Mouse (Mus musculus) spleen, embryonic (tissue): ENCODE measurements around the gene Smarcb1.

ENCODE experiments used
- CTCF ChIA-PET: fragments of 350-600 bp; sonication (Branson Sonifier 250); formaldehyde crosslinking; loops from one replicate; lab custom pipeline; 2022; lab: Charles Lee

Gene Smarcb1

DNA sequence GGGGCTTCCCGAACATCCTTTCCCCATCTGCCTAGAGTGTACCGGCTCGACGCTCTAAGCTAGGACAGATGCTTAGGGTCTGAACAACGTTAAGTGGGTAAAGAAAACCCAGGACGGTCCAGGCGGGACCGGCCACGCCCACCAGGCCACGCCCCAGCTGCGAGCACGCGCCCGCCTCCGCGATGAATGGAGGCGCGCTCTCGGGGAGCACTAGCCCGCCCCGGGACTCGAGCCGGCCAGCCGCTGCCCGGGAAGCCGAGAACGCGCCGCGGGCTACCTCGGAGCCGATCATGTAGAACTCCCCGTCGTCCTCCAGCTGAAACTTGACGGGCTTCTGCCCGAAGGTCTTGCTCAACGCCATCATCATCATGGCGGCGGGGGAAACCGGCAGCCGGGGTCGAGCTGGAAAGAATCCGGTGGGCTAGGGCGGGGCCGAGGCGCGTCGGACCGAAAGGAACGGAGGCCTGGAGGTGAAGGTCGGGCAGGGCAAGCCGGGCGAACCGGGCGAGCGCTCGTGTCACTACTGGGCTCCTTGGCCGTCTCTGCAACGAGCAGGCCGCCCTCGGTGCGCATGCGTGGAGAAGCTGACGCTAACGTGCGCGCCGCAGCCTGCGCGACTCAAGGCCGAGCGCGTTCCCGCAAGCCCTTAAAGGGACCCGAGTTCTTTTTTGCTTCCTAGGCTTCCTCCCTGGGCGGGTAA lies at the start of gene Smarcb1:
TSS of gene Smarcb1 (minus strand) at position 592 of the 700 bp plus-strand sequence.
- CTCF ChIA-PET: interaction anchor here (0.5 to 0.9 kb wide), 2 partner anchors 30 to 108 kb away, joined by 3 read pairs; no protein-coding TSS in a partner anchor

DNA sequence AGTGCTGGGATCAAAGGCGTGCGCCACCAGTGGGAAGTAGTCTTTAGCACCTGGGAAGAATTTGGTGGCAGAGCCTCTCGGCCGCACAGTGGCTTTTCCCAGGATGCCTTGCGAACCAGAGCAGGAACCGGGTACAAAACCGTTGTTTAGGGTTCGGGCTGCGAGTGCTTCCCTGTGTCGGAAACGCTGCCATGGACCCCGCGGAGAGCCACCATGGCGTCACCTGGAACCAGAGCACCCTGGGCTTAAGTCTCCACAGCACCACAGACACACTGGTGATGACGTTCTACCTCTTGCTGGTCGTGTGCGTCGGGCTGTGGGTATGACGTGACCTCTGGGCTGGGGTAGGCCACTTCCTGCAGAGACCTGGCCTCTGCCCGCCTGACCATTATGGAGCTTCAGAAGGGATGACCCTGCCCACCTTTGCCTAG lies 33.0 kb upstream of the Smarcb1 start, which contains the start of gene Gm5134:
TSS of gene Gm5134 (plus strand) at position 134 of the 431 bp plus-strand sequence.
- CTCF ChIA-PET: no interaction called here

DNA sequence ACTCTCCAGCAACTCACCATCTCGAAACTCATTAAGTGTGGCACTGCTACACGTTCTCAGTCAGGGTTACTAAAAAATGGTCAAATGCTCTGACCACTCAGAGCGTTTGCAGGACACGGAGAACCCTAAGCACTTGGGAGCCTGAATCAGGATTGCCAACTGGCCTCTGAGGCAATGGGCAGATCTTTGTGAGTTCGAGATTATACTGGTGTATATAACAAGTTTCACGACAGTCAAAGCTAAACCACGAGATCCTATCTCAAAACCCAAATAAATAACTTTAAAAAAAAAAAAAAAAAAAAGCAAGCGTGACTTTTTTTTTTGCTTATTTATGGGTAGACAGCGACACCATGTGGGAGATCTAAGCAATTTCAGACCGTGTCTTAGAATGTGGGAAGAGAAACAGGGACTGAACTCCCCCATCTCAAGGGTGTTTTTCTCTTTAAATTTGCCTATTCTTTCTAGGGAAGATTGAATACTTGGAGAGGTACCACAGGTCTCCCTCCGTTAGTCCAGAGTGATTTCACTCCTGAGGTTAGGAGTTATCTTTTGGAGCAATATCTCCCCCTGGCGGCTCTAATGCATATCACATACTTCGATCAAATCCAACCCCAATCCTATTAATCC lies 30.1 kb upstream of the Smarcb1 start:
- CTCF ChIA-PET: interaction anchor here (0.6 to 2.5 kb wide), 13 partner anchors 16 to 888 kb away, joined by 3 to 10 read pairs (median 4); partner anchors contain the start of genes Mmp11 and Smarcb1

DNA sequence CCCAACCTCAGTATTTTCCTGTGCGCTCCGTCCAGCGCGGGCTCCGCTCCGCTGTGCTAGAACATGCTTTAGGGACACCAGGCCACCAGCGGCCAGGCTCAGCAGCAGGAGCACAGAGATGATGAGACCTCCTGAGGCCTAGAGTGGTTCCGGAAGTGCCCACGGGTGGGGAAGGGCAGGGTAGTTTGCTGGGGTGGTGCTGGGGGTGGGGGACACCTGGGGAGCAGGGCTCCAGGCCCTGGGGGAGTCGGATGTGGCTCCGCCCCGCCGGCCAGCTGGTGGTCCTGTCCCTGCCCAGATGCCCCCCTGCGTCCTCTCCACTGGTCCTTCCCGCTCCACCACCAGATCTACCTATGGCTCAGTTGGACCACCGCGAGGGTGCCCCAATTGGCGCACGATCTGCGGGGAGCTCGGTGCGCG lies 29.4 kb upstream of the Smarcb1 start:
- CTCF ChIA-PET: interaction anchor here (0.6 to 2.5 kb wide), 10 partner anchors 19 to 888 kb away, joined by 3 to 11 read pairs (median 5); partner anchors contain the start of gene Smarcb1

DNA sequence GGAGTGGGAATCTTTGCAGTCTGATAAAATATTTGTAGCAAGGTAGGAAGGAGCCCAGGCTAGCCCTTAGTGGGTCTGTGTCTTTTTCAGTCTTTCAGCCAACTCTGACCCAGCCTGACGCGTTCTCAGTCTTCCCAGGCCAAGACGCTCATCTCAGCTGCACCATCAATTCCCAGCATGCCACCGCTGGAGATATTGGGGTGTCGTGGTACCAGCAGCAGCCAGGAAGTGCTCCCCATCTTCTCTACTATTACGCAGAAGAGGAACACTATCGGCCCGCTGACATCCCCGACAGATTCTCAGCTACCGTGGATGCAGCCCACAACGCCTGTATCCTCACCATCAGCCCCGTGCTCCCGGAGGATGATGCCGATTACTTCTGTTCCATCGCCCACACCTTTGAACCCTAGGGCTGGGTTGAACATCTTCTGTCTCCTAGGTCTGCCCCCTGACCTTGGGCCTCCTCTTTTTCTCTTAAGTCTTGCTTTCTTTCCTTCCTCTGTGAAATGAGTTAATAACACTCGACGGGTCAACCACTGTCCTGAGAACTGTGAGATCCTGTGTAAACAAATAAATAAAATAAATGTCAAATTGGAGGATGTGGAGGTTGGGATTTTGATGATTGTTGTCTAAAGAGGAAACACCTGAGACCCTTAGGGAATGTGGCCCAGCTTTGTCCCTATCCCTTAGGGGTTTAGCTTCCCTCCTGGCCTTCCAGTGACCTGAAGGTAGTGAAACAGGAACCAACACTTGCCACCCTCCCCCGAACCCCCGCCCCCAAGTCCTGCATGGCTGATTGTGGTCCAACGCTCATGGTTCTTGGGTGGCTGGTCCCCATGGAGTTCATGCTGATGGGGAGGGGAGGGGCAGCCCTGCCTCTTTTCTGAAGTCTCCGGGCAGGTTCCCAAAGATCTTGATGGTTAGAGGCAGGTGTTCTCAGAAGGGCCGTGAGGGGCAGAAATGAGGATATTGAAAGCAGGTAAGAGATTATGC lies 27.9 kb upstream of the Smarcb1 start:
- CTCF ChIA-PET: interaction anchor here (2.5 kb wide), 1 partner anchor 67 kb away, joined by 9 read pairs; no protein-coding TSS in a partner anchor

DNA sequence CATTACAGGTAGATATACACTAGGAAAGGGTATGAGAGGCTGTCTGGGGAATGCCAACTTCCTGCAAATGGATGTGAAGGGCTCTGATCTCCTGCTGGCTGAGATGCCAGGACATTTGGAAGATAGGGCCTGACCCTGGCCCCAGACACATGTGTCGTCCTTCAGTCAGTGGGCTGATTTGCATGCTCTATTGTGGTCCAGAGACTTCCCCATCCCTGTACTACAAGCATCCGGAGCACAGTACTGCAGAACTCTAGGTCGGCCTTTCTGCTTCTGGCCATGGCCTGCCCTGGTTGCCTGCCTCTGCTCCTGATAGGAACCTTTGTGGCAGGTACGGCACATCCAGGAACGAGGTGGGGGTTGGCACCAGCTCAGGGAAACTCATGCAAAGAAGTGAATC lies 26.7 kb upstream of the Smarcb1 start:
- CTCF ChIA-PET: interaction anchor here (0.5 kb wide), 1 partner anchor 12 kb away, joined by 11 read pairs; no protein-coding TSS in a partner anchor

DNA sequence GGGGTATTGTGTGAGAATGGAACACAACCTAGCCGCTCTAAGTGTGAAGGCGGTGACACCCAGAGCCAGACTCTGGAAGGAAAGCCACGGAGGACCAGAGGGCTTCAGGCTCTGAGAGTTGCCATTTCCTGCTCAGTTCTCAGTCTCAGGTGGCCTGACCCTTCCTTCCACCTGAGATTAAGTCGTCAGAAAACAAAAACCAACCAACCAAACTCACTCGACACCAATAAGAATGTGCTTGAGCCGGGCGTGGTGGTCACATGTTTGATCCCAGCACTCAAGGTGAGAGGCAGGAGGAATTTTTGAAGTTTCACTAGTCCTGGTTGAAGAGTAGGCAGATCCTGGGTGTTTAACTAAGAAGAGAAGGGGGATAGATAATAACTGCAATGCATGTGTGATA lies 24.5 kb upstream of the Smarcb1 start:
- CTCF ChIA-PET: no interaction called here

DNA sequence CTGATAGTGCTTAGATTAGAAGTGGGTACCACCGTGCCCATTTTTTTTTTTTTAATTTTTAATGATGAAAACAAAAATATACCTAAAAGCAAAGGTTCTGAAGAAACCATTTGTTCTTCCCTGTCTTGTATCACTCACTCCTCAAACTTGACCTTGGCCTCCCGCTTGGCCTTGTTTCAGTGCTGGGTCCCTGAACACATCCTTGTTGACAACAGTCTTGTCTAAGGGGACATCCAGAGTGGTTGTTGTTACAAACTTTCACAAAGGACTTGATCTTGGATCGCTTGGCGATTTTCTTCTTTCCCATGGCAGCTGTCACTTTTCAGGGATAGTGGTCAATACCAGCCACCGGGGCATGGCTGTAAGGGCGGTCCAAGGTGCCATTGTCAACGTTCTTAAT lies 23.8 kb upstream of the Smarcb1 start:
- CTCF ChIA-PET: no interaction called here

DNA sequence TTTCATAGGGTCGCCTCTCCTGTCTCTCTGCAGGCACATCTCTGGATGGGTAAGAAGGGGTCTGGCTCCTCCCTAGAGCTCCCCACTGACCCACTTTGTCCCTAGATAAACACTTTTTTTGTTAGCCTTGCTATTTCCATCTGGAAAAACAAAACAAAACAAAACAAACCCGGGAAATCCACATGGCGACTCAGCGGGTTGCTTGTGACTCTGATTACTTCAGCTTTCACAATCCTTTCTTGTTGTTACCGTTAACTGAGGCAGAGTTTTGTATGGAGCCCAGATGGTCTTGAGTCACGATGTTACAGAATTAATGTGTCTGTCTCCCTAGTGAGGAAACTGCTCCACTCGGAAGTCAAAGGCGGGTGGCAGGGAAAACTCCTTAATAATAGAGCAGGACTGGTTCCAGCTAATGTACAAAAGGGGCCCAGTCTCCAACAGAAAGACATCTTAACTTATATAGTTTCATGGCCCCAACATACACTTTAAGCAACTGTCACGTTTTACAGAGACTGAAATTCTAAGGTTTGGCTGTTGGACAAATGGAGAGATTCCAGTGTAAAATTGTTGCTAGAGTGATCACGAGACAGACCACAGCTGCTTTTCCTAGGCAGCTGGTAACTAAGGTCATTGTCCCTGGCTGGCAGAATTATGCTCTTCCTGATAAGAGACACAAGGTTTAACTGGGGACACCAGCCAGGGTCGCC lies 22.8 kb upstream of the Smarcb1 start:
- CTCF ChIA-PET: no interaction called here

DNA sequence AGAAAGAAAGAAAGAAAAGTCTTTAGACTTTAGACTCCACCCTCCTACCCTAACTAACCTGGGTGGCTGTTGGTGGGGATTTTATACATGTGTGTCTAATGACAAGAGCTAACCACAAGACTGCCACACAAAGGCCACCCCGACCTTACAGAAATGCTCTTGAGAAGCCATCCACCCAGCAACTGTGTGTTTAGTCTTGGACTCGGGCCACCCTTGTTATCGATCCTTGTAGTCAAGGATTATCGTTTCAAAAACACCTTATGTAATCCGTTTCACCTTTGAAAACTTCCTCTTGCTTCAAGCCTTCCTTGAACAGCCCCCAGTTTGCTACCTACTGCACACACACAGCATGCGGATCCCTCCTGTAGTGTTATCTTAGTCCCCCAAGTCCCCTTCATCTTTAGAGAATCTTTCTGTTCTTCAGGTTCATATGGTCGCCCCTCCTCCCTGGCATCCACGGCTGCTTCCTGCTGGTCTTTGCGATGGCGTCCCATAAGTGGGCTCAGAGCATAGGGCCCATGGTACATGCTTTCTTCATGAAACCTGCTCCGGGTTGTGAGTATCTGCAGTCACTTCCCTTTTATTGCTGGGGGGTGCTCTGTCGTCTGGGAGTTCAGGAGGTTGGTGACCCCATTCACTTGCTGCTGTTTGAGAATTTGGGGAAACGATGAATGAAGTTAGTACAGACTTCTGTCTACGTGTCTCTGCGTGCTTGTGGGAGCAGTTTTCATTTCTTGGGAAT lies 21.5 kb upstream of the Smarcb1 start, which contains the start of gene Vpreb3:
TSS of gene Vpreb3 (plus strand) at position 322 of the 742 bp plus-strand sequence.
- CTCF ChIA-PET: interaction anchor here (0.7 kb wide), 1 partner anchor 10 kb away, joined by 3 read pairs; no protein-coding TSS in a partner anchor

DNA sequence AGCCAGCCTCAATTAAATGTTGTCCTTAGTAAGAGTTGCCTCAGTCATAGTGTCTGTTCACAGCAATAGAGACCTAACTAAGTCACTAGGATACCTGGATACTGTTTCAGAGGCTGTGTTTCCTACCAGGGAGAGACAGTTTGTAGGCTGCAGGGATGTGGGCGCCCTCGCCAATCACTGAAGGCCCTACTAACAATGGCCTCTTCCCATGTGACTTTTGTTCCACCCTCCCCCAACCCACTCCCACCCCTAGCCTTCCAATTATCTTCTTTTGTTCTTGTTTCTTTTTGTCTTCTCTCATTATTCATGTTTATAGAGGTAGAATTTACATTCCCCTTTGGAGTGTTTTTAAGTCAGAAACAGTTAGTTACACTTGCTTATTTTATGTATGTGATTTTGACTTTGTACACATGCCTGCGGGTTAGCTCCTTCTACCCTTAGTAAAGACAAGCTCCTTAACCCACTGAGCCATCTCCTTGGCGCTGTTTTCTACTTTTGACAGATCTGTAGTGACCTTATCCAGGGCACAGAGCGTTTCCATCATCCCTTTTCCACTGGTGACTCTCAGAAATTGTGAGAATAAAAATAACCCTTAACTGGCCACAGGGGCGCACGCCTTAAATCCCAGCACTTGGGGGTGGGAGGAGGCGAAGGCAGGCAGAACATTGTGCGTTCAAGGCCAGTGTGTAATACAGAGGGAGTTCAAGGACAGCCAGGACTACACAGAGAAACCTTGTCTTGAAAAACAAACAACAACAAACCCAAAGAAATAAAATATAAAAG lies 19.8 kb upstream of the Smarcb1 start:
- CTCF ChIA-PET: no interaction called here

DNA sequence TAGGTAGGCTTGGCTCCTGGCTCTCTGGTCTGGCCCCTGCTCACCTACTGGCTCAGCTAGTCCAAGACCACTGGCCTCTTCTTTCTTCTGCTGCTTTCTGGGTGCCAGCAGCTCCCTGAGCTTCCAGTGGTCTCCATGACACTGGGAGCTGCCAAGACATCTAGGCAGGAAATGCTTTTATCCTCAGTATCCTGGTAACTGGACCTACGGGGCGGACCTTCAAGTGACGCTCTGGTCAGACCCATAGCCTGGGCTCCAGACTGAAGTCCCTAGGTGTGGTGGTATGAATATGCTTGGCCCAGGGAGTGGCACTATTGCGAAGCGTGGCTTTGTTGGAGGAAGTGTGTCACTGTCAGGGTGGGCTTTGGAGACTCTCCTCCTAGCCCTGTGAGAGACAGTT lies 19.1 kb upstream of the Smarcb1 start, which contains the start of gene Gm867:
TSS of gene Gm867 (minus strand) at position 153 of the 400 bp plus-strand sequence.
- CTCF ChIA-PET: no interaction called here

DNA sequence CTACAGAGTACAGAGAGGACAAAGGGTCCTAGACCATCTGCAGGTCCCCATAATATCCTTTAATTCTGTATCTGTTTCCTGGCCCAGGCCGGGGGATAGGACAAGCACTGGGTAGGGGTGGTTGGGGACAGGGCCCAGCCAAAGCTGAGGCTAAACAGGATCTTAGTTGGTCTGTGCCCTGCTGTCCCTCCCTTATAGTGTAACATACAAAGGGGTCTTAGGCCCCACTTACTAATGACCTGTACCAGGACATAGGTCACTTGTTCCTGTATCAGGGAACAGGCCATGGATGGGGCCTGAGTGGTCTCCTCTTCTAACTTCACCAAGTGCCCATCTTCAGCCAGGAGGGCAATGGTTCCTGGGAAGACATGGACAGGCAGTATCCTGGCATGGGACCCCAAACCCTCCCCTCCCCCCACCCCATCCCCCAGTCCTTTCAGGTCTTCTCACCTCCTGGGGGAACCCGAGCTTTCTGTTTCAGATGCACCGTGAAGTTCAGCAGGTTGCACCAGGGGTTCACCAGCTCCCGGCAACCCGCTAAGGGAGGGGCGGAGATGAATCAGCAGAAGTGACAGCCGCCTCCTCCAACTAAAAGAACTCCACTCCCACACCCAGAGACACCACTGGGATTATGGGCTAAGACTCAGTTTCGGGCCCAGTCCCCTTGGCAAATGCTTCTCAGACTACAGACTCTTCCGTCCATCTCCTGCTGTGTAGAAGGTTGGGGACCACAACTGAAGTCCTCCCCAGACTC lies 18.2 kb upstream of the Smarcb1 start:
- CTCF ChIA-PET: no interaction called here

DNA sequence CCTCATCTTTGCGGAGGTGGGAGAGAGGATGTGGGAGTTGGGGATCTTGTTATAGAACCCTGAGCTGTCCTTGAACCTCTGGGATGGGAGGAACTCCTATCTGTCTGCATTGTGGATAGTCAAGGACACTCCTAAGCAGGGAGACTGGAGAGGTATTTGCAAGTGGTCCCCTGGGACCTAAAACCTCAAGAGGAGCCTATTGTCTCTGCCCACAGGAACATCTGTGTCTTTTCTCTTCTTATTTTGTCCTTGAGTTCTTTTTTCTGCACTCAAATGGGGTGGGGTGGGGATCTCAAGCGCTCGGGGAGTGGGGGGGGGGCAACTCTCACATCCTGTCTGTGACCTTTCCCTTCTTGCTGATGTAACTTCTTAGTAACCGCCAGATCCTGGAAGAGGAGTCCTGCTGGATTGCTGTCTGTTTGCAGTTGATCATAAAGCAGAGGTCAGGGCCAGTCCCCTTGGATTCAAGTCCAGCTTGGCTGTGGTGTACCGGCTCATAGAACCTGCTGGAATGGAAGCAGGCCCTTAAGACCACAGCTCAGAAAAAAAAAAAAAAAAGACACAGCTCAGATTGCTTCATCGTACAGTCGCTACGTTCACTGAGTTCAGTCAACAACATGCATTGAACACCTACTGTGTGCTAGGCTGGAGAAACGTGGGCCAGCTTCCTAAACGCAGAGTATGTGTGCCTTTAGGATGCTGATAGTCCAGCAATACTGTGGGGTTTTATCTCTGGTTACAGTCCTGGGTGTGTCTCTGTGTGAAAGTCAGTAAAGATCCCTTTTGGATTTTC lies 16.6 kb upstream of the Smarcb1 start:
- CTCF ChIA-PET: interaction anchor here (0.7 kb wide), 1 partner anchor 176 kb away, joined by 4 read pairs; no protein-coding TSS in a partner anchor

DNA sequence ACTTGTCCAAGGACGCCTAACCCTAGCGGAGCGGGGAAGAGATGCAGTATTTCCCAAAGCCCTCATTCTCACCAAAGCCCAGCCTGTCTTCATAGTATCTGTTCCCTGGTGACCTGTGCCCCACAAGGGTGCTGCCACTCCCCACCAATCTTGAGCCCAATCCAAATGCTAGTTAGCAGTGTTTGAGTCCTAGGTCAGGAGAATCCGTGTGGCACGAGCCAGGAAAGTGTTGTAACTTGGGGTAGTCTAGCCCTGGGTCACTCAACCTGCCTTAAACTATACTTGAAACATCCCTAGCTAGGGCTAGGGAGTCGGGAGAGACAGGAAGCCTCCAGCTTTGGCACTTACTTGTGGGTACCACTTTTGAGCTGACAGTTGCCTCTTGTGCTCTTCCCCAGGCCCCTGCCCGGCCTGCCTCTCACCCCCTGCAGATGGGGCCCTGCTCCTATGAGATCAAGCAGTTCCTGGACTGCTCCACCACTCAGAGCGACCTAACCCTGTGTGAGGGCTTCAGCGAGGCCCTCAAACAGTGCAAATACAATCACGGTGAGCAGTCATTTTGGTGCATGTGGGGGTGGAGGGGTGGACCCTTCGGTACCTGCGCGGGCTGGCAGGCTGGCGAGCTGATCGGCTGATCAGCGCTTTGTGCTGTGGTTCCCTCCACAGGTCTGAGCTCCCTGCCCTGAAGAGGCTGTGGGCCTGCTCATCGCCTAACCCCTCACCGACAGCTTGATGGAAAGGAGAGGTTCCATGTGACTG lies 15.7 kb upstream of the Smarcb1 start:
- CTCF ChIA-PET: no interaction called here
